Mouse (Mus musculus): ENCODE data around the gene P2ry6. TPM values are rescaled to one million over a fixed set of nuclear protein-coding genes. Genes with fewer than 3 reads are reported as not detected.

The P2ry6 gene
- polyA plus RNA-seq, 1 experiment from 2014 or later = 5.8 TPM

DNA sequence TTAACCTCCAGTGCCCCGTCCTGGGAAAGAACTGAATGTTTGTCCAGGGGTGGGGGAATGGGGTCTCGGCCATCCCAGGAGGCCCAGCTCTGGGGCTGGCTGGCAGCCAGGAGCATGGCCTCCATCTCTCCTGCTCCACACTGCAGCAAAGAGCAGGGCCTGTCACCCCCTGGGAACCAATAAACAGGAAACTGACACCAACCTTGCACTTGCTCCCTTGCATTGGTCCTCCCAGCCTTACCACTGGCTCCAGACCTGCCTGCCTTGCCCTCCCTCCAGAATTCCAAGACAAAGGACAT is 54.7 kb downstream of the P2ry6 start:
- 16% methylated on average over 2 of the region's 2 CpGs for WGBS
- Histone ChIP-seq H3K9me3 (replicated peaks; ENCODE audit: control insufficient read depth, low read length) (no peaks in the 10 kb centered on the region), H3K36me3 (ENCODE audit: control insufficient read depth, insufficient read depth) (peaks cover 2% of the 10 kb centered on the region; the same call in 1 of the 2 replicates), H3K27me3 (ENCODE audit: control insufficient read depth, insufficient read depth, low read length) (no peaks in the 10 kb centered on the region), H3K4me2 (ENCODE audit: low read depth, low read length) (0 out of 2 replicates have a peak overlapping the region, but pooled peaks have one; percentile 6), H3K27ac (ENCODE audit: low read length) (peak overlapping the region; percentile 78), H3K4me1 (ENCODE audit: control insufficient read depth, insufficient read depth, low read length) (peaks cover 74% of the 10 kb centered on the region), H3K4me3 (ENCODE audit: low read length) (no peak overlapping the region), H3K9ac (ENCODE audit: low read length) (no peak overlapping the region)
- ATAC-seq (replicated peaks; ENCODE audit: extremely low read depth, insufficient read depth, low FRiP score) = no peak

DNA sequence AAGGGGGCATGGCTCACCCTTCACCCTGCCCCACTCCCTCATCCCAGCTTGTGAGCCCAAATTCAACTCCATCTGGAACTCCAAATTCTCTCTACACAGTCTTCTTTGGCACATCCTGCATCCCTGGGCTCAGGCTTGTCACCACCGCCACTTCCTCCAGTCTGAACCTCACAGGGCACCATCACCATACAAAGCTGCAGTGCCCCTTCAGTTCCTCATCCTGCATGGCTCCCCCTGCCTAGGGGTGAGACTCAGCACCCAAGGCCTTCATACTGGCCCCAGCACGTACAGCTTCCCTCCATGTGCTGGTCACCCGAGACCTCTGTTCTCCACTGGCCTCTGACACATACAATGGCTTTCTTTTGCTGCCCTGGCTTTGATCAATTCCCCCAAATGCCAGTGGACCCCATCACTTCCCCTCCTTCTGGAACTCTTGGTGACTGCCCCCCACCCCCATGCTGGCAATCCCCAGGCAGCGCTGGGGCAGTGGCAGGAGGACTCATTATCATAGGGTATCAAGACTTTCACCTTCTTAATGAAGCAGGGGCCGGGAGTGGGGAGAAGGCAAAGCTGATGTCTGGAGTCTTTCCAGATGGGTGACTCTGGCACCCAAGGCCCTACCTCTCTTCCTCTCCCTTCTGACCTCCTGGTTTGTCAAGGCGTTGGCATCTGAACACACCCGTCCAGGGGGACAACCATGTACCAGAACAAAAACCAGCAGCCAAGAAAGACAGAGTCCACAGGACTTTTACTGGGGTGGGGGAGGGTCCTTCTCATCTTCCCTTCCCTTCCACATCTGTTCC is 55.2 kb downstream of the P2ry6 start:
- Histone ChIP-seq H3K27me3 (ENCODE audit: control insufficient read depth, insufficient read depth, low read length) (no peaks in the 10 kb centered on the region), H3K36me3 (ENCODE audit: control insufficient read depth, insufficient read depth) (peaks cover 1% of the 10 kb centered on the region; the same call in 1 of the 2 replicates), H3K27ac (ENCODE audit: low read length) (peak overlapping the region; percentile 78), H3K4me1 (ENCODE audit: control insufficient read depth, insufficient read depth, low read length) (peaks cover 71% of the 10 kb centered on the region), H3K4me3 (ENCODE audit: low read length) (no peak overlapping the region), H3K4me2 (ENCODE audit: low read depth, low read length) (0 out of 2 replicates have a peak overlapping the region, but pooled peaks have one; percentile 6), H3K9me3 (replicated peaks; ENCODE audit: control insufficient read depth, low read length) (no peaks in the 10 kb centered on the region), H3K9ac (ENCODE audit: low read length) (no peak overlapping the region)
- no peak for ATAC-seq (replicated peaks; ENCODE audit: extremely low read depth, insufficient read depth, low FRiP score)
- WGBS = 39% methylated on average over 7 of the region's 7 CpGs

DNA sequence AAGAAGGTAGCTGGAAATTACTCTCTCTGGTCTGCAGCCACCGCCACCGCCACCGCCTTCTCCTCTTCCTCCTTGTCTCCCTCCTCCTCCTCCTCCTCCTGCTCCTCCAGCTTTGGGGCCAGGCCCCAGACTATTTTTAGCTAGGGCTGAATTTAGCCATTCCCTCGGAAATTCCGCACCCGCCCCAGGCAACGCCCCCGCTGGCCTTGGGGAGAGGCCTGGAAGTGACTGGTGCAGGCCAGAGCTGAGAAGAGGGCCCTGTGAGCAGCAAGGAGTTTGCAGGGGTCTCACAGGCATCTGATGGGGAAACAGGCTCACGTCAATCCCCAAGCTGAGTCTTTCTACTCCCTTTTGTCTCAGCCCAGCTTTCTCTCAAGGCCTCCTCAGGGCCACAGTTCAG is 56.3 kb downstream of the P2ry6 start:
- Histone ChIP-seq H3K4me1 (ENCODE audit: control insufficient read depth, insufficient read depth, low read length) (peaks cover 64% of the 10 kb centered on the region), H3K36me3 (ENCODE audit: control insufficient read depth, insufficient read depth) (no peaks in the 10 kb centered on the region; the same call in 1 of the 2 replicates), H3K9me3 (replicated peaks; ENCODE audit: control insufficient read depth, low read length) (no peaks in the 10 kb centered on the region), H3K4me2 (ENCODE audit: low read depth, low read length) (peak overlapping the region; percentile 47), H3K9ac (ENCODE audit: low read length) (peak overlapping the region; percentile 64), H3K27me3 (ENCODE audit: control insufficient read depth, insufficient read depth, low read length) (no peaks in the 10 kb centered on the region), H3K4me3 (ENCODE audit: low read length) (no peak overlapping the region), H3K27ac (ENCODE audit: low read length) (peak overlapping the region; percentile 78)
- WGBS = 16% methylated on average over 9 of the region's 9 CpGs
- ATAC-seq (replicated peaks; ENCODE audit: extremely low read depth, insufficient read depth, low FRiP score) = peak; percentile 56

DNA sequence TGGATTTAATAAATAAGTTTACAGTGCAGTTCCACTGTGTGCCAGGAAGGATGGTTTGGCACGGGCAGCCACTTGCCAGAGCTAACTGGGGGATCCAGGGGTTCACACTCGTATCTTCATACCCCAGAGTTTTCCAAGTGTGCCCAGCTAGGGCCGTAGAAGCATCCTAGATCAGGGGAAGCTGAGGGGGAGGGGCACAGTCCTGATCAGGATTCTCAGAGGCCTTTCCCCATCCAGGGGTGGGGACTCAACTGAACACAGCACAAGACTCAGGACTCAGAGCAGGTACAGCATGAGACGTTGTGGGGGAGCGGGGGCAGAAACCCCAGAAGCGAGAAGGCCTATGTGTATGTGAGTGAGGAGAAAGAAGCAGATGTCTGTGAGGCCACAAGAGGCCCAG is 56.7 kb downstream of the P2ry6 start:
- H3K4me3 ChIP-seq (ENCODE audit: low read length) = no peak overlapping the region
- H3K27ac ChIP-seq (ENCODE audit: low read length) = peak overlapping the region; percentile 78
- no peak for ATAC-seq (replicated peaks; ENCODE audit: extremely low read depth, insufficient read depth, low FRiP score)
- WGBS = 40% methylated on average over 6 of the region's 6 CpGs
- H3K9ac ChIP-seq (ENCODE audit: low read length) = peak overlapping the region; percentile 64
- no peaks in the 10 kb centered on the region for H3K27me3 ChIP-seq (ENCODE audit: control insufficient read depth, insufficient read depth, low read length)
- H3K9me3 ChIP-seq (replicated peaks; ENCODE audit: control insufficient read depth, low read length) = no peaks in the 10 kb centered on the region
- peaks cover 60% of the 10 kb centered on the region for H3K4me1 ChIP-seq (ENCODE audit: control insufficient read depth, insufficient read depth, low read length)
- H3K36me3 ChIP-seq (ENCODE audit: control insufficient read depth, insufficient read depth) = no peaks in the 10 kb centered on the region; the same call in 1 of the 2 replicates
- peak overlapping the region; percentile 47 for H3K4me2 ChIP-seq (ENCODE audit: low read depth, low read length)

DNA sequence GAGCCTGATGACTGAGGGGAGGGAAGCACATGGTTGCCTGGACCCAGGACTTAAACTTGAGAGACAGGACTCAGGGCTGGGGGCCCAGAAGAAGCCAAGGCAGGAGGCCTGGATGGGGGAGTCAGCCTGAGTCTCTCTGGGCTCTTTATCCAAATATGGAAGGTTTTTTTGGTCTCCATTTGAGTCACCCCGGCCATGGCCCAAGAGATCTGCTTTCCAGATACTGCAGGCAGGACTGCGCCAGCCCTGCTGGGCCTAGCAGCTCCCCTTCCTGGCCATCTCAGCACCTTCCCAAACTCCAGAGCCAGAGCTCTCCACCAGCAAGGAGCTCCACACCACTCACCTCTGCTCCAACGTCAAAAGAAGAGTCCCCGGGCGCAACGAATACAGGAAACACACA is 57.9 kb downstream of the P2ry6 start:
- H3K27ac ChIP-seq (ENCODE audit: low read length) = no peak overlapping the region
- H3K9ac ChIP-seq (ENCODE audit: low read length) = 0 out of 2 replicates have a peak overlapping the region, but pooled peaks have one; percentile 18
- H3K36me3 ChIP-seq (ENCODE audit: control insufficient read depth, insufficient read depth) = no peaks in the 10 kb centered on the region; the same call in 1 of the 2 replicates
- WGBS = 45% methylated on average over 6 of the region's 6 CpGs
- no peaks in the 10 kb centered on the region for H3K27me3 ChIP-seq (ENCODE audit: control insufficient read depth, insufficient read depth, low read length)
- H3K9me3 ChIP-seq (replicated peaks; ENCODE audit: control insufficient read depth, low read length) = no peaks in the 10 kb centered on the region
- no peak overlapping the region for H3K4me3 ChIP-seq (ENCODE audit: low read length)
- no peak overlapping the region for H3K4me2 ChIP-seq (ENCODE audit: low read depth, low read length)
- H3K4me1 ChIP-seq (ENCODE audit: control insufficient read depth, insufficient read depth, low read length) = peaks cover 65% of the 10 kb centered on the region
- ATAC-seq (replicated peaks; ENCODE audit: extremely low read depth, insufficient read depth, low FRiP score) = no peak

DNA sequence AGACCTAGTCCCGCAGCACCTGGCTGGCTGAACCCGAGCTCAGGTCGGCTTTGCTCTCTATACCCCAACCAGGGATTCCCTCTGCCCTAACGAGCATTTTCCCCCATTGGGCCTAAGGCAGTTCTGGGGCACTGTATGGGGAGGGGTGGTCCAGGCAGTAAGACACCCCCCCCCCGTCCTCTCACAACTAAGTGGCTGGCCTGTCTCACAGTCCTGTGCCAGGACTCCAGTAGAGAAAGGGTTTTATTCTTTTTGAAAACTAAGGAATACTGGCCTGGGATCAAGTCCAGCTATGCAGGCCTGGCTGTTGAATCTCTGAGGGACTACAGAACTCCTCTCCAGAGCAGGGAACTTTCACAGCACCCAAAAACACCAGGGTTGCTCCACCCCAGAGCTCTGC is 59.2 kb downstream of the P2ry6 start:
- H3K4me2 ChIP-seq (ENCODE audit: low read depth, low read length) = no peak overlapping the region
- H3K27me3 ChIP-seq (ENCODE audit: control insufficient read depth, insufficient read depth, low read length) = no peaks in the 10 kb centered on the region
- no peak overlapping the region for H3K9ac ChIP-seq (ENCODE audit: low read length)
- WGBS = 77% methylated on average over 5 of the region's 5 CpGs
- no peaks in the 10 kb centered on the region for H3K9me3 ChIP-seq (replicated peaks; ENCODE audit: control insufficient read depth, low read length)
- H3K36me3 ChIP-seq (ENCODE audit: control insufficient read depth, insufficient read depth) = no peaks in the 10 kb centered on the region
- peaks cover 75% of the 10 kb centered on the region for H3K4me1 ChIP-seq (ENCODE audit: control insufficient read depth, insufficient read depth, low read length)
- no peak overlapping the region for H3K4me3 ChIP-seq (ENCODE audit: low read length)
- H3K27ac ChIP-seq (ENCODE audit: low read length) = no peak overlapping the region
- no peak for ATAC-seq (replicated peaks; ENCODE audit: extremely low read depth, insufficient read depth, low FRiP score)

DNA sequence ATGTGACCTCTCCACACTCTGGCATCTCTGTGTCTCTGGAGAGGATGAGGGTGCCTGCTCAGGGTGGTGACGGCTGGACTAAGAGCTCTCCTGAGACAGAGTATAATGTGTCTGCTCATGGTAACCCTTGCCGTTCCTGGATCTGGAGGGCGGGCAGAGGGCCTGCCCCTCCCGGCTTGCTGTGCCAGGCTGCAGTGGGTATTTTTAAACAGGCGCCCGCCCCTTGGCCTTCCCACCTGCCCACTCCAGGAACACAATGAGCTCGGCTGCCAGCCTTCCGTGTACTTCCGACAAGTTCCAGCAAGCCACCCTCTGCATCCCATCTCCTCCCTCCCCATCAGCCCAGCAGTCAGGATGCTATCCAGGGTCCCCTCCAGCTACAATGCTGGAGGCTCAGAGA is 62.7 kb downstream of the P2ry6 start:
- no peaks in the 10 kb centered on the region for H3K9me3 ChIP-seq (replicated peaks; ENCODE audit: control insufficient read depth, low read length)
- H3K27ac ChIP-seq (ENCODE audit: low read length) = peak overlapping the region; percentile 70
- H3K9ac ChIP-seq (ENCODE audit: low read length) = peak overlapping the region; percentile 31; the same call in 1 of the 2 replicates
- ATAC-seq (replicated peaks; ENCODE audit: extremely low read depth, insufficient read depth, low FRiP score) = peak; percentile 52
- no peaks in the 10 kb centered on the region for H3K27me3 ChIP-seq (ENCODE audit: control insufficient read depth, insufficient read depth, low read length)
- WGBS = 34% methylated on average over 9 of the region's 9 CpGs
- no peak overlapping the region for H3K4me3 ChIP-seq (ENCODE audit: low read length)
- H3K36me3 ChIP-seq (ENCODE audit: control insufficient read depth, insufficient read depth) = no peaks in the 10 kb centered on the region
- peaks cover 58% of the 10 kb centered on the region for H3K4me1 ChIP-seq (ENCODE audit: control insufficient read depth, insufficient read depth, low read length)
- peak overlapping the region; percentile 32; the same call in 1 of the 2 replicates for H3K4me2 ChIP-seq (ENCODE audit: low read depth, low read length)

DNA sequence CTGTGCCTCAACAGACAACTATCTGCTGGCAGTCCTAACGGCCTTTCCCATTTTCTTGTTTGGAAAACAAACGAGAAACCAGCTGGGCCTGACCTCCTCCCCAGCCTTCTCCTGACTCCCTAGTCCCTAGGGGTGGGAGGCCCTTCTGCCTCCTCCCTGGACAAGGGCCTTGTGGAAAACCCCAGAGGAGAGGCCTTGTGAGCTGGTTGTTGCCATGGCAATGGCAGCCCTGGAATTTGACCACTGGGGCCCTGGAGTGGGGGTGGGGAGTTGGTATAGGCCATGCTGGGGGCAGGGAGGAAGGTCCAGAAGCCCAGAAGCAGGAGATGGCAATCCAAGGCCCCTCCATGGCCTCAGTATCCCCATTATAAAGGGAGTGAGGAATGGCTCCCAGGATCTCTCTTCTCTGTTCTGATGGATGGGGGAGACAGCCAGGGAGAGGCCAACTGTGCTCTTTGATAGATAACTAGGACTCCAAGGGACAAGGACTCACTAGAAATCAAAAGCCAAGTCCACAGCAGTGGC is 63.1 kb downstream of the P2ry6 start:
- H3K9me3 ChIP-seq (replicated peaks; ENCODE audit: control insufficient read depth, low read length) = no peaks in the 10 kb centered on the region
- H3K4me3 ChIP-seq (ENCODE audit: low read length) = no peak overlapping the region
- peaks cover 53% of the 10 kb centered on the region for H3K4me1 ChIP-seq (ENCODE audit: control insufficient read depth, insufficient read depth, low read length)
- no peaks in the 10 kb centered on the region for H3K36me3 ChIP-seq (ENCODE audit: control insufficient read depth, insufficient read depth)
- H3K27ac ChIP-seq (ENCODE audit: low read length) = peak overlapping the region; percentile 70
- H3K27me3 ChIP-seq (ENCODE audit: control insufficient read depth, insufficient read depth, low read length) = no peaks in the 10 kb centered on the region
- ATAC-seq (replicated peaks; ENCODE audit: extremely low read depth, insufficient read depth, low FRiP score) = no peak
- H3K4me2 ChIP-seq (ENCODE audit: low read depth, low read length) = peak overlapping the region; percentile 32; the same call in 1 of the 2 replicates
- H3K9ac ChIP-seq (ENCODE audit: low read length) = peak overlapping the region; percentile 31; the same call in 1 of the 2 replicates
- 25% methylated on average over 2 of the region's 2 CpGs for WGBS

DNA sequence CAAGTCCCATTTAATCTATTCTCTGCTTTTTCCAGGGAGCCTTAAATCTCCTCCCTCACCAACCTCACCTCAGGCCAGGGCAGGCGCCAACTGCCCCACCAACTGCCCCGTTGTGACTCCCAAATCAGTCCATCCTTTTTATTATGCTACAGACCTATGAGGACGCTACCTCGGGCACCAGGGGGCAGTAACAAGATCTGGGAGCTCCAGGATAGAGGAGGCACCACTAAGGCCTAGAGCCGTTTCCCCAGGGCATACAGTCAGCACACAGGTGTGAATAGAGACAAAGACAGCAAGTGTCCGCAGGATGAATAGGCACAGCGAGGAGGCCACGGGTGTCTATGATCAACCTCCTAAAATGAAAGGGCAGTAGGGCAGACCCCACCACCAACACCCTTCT is 65.9 kb downstream of the P2ry6 start:
- Histone ChIP-seq H3K9me3 (replicated peaks; ENCODE audit: control insufficient read depth, low read length) (no peaks in the 10 kb centered on the region), H3K27me3 (ENCODE audit: control insufficient read depth, insufficient read depth, low read length) (no peaks in the 10 kb centered on the region), H3K4me1 (ENCODE audit: control insufficient read depth, insufficient read depth, low read length) (peaks cover 40% of the 10 kb centered on the region), H3K9ac (ENCODE audit: low read length) (no peak overlapping the region), H3K4me3 (ENCODE audit: low read length) (no peak overlapping the region), H3K4me2 (ENCODE audit: low read depth, low read length) (no peak overlapping the region), H3K27ac (ENCODE audit: low read length) (peak overlapping the region; percentile 41), H3K36me3 (ENCODE audit: control insufficient read depth, insufficient read depth) (no peaks in the 10 kb centered on the region)
- ATAC-seq (replicated peaks; ENCODE audit: extremely low read depth, insufficient read depth, low FRiP score) = no peak
- WGBS = 41% methylated on average over 8 of the region's 8 CpGs

Measured in heart, embryonic 16.5 days (tissue).